9 mouse cellular contexts compared by ENCODE assay signal in genomic region chr19:43614341-43615073, GRCm38 (mm10). TPM values are rescaled to one million over a fixed set of nuclear protein-coding genes. Genes with fewer than 3 reads are reported as not detected.
DNase-seq lines count a peak whose midpoint lies in the region; ATAC-seq lines count a peak whose summit lies in the region.
"Had no signal": no experiment of that assay in that cellular context is flagged by ENCODE, and none has a peak within 500 bp of the region (broad histone marks: within the 10 kb centered on the region; RNA-seq: fewer than 3 reads in every experiment).

No protein-coding gene starts in this region.

- H3K4me2 ChIP-seq in forebrain, embryonic 15.5 days (replicated peaks), result peak overlapping the region; percentile 71
- peak overlapping the region; percentile 52 for H3K4me2 ChIP-seq in limb, embryonic 15.5 days

- DNase-seq in B cell, adult 2 months, result peak; percentile 52 to 65
- peak; percentile 55 for DNase-seq in CD4-positive, CD25-positive, alpha-beta regulatory T cell, adult 2 months (ENCODE audit: low read depth, low spot score)
- DNase-seq in splenic B cell, adult 2 months (ENCODE audit: low read depth, low spot score), result peak; percentile 60
- no peak for DNase-seq in urinary bladder, postnatal 4 days (ENCODE audit: low spot score in 2 of 2)
- DNase-seq in left cerebral cortex, adult 18-20 months (ENCODE audit: low spot score in 2 of 2), result no peak

- H3K36me3 ChIP-seq in forebrain, embryonic 15.5 days, result no peaks in the 10 kb centered on the region
- no peaks in the 10 kb centered on the region for H3K36me3 ChIP-seq in limb, embryonic 15.5 days
- no peaks in the 10 kb centered on the region for H3K36me3 ChIP-seq in splenic B cell, adult 2 months (ENCODE audit: control insufficient read depth, insufficient read depth, low read length, poor library complexity, severe bottlenecking)

- peak overlapping the region; percentile 47 for H3K4me3 ChIP-seq in forebrain, embryonic 15.5 days
- peak overlapping the region; percentile 28 for H3K4me3 ChIP-seq in limb, embryonic 15.5 days

- H3K9ac ChIP-seq in forebrain, embryonic 15.5 days (replicated peaks), result peak overlapping the region; percentile 48
- no peak overlapping the region for H3K9ac ChIP-seq in limb, embryonic 15.5 days

- ATAC-seq in forebrain, embryonic 15.5 days (replicated peaks), result peak; percentile 27
- ATAC-seq in limb, embryonic 15.5 days (ENCODE audit: insufficient number of reproducible peaks, low FRiP score, low TSS enrichment, low read depth), result no peak

- H3K27me3 ChIP-seq in forebrain, embryonic 15.5 days, result peaks cover 69% of the 10 kb centered on the region
- H3K27me3 ChIP-seq in limb, embryonic 15.5 days, result peaks cover 100% of the 10 kb centered on the region
- peaks cover 10% of the 10 kb centered on the region; the same call in 1 of the 2 replicates for H3K27me3 ChIP-seq in splenic B cell, adult 2 months (ENCODE audit: control insufficient read depth, insufficient read depth, low read length, poor library complexity, severe bottlenecking)

- H3K4me1 ChIP-seq in forebrain, embryonic 15.5 days, result peaks cover 45% of the 10 kb centered on the region
- H3K4me1 ChIP-seq in limb, embryonic 15.5 days, result peaks cover 45% of the 10 kb centered on the region

- WGBS in forebrain, embryonic 15.5 days, result under 1% methylated on average over 85 of the region's 92 CpGs
- under 1% methylated on average over 91 of the region's 92 CpGs for WGBS in limb, embryonic 15.5 days

- no peaks in the 10 kb centered on the region for H3K9me3 ChIP-seq in forebrain, embryonic 15.5 days
- no peaks in the 10 kb centered on the region for H3K9me3 ChIP-seq in limb, embryonic 15.5 days

- peak overlapping the region; percentile 81 for H3K27ac ChIP-seq in forebrain, embryonic 15.5 days (replicated peaks)
- no peak overlapping the region for H3K27ac ChIP-seq in limb, embryonic 15.5 days

RNA-seq across cellular contexts. Expression of gene Nkx2-3, which starts 2.4 kb away (rescaled TPM):
- 3.6 and 4.5 TPM in 2 replicates for polyA plus RNA-seq in forebrain, embryonic 15.5 days (2015; fragmentation: Nextera tagmentation; extraction: Ambion mirVana)
- polyA plus RNA-seq in limb, embryonic 15.5 days (2015; fragmentation: Nextera tagmentation; extraction: Ambion mirVana), result not detected in 2 replicates
- not detected for total RNA-seq in left cerebral cortex, adult 18-20 months (2021)
- total RNA-seq: neutrophil, adult 5-6 weeks had no signal
- polyA plus RNA-seq: cerebellum, adult 2 months had no signal

Comparison
In these comparisons a context has a peak if more than half of its experiments do, and no peak if none do; other contexts are left out.
1. DNase-seq: peak in B cell, adult 2 months (2 of 2), CD4-positive, CD25-positive, alpha-beta regulatory T cell, adult 2 months (single experiment) and splenic B cell, adult 2 months (single experiment); none in urinary bladder, postnatal 4 days (0 of 2) and left cerebral cortex, adult 18-20 months (0 of 2).